Mouse (Mus musculus) ES-Bruce4 (cell line): ENCODE measurements around the gene Dhrs1.

Experiments used
- CTCF ChIP-seq: IDR thresholded peaks from one replicate; pipeline ENCODE4 v1.8.1; 2011; ENCODE audit warnings: low read depth, low read length
- EP300 ChIP-seq: IDR thresholded peaks from 2 replicates; pipeline ENCODE4 v1.6.1; 2011; ENCODE audit warnings: low read depth, low read length; ENCODE audit not compliant: insufficient read depth
- POLR2A ChIP-seq: IDR thresholded peaks from one replicate; pipeline ENCODE4 v1.8.1; 2011; ENCODE audit warnings: low read length; ENCODE audit not compliant: insufficient read depth

DNA sequence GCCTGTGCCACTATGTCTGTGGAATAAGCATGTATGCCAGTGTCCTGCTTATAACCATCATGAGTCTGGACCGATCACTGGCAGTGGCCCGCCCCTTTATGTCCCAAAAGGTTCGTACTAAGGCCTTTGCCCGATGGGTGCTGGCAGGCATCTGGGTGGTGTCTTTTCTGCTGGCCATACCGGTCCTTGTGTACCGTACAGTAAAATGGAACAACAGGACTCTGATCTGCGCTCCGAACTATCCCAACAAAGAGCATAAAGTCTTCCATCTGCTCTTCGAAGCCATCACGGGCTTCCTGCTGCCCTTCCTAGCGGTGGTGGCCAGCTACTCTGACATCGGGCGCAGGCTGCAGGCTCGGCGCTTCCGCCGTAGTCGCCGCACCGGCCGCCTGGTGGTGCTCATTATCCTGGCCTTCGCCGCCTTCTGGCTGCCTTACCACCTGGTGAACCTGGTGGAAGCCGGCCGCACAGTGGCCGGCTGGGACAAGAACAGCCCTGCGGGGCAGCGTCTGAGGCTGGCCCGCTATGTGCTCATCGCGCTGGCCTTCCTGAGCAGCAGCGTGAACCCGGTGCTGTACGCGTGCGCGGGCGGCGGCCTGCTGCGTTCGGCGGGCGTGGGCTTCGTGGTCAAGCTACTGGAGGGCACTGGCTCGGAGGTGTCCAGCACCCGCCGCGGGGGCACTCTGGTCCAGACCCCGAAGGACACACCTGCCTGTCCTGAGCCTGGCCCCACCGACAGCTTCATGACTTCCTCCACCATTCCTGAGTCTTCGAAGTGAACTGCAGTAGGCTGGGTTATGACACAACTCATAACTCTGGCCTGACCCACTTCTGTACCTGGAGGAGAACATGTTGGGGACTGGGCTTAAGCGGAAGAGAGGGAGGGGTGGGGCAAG lies 22.3 kb upstream of the Dhrs1 start:
- TF ChIP-seq CTCF (peak; percentile 43), POLR2A (no peak), EP300 (no peak)
